Mouse (Mus musculus): Measurements from ENCODE around the gene Ldlrap1.

Gene Ldlrap1

GRCm38 (mm10) chr4:134774126-134774525, 6.3 kb upstream of the Ldlrap1 start:
- no peak for DNase-seq

DNA sequence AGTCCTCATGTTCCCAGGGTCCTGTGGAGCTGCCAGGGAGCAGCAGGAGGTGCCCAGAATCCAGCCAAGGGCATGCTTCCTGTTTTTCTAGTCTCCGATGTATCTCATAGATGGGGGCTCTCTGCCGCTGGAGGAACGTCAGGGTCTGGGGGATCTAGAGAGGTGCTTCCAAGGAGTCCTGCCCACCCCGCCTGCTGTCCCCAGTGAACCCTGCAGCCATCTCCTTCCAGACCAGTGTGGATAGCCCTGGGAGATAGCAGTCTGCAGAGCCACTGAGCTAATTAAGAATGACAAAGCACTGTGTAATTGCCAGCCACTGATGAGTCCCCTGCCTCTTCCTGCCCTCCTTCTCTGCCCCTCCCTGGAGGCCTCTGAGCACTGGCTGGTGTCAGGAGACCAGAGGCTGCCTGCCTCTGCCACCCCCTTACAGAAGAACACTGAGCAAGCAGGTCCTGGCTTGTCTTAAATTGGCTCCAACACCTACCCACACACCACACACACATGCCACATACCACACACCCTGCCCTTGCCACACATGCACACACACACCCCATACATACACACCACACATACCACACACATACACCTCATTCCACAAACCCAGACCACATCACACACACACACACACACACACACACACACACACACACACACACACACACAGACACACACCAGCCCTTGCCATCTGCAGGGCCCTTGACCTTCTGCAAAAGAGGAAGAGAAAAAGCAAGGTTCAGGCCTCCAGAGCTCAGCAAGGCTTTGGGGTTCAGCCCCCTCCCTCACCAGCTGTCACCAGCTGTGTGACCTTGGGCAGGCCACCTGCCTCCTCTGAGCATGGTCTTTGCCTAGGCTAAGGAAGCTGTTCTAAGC, 5.2 kb upstream of the Ldlrap1 start:
- no peak for DNase-seq

DNA sequence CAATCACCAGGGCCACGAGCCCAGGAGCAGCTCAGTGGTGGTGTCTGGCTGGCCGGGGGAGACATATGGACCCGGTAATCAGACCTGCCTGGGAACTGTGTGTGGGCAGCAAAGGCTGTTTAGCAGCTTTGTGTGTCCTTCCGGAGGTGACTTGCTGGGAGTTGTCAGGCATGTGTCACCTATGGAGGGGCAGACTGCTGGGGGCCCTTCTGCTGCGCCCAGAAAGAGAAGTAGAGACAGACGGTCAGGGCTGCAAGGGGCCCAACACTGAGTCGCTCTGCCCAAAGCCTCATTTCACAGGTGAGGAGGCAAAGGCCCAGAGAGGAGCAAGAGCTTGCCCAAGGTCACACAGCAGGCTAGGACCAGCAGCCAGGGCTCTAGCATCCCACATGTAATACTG, 2.1 kb upstream of the Ldlrap1 start:
- DNase-seq: no peak

- DNase-seq: no peak
These were observed 1.4 kb upstream of the Ldlrap1 start for GRCm38 (mm10) chr4:134769081-134769811.

- DNase-seq: no peak
These were observed 533 bp upstream of the Ldlrap1 start for GRCm38 (mm10) chr4:134768226-134768888.

GRCm38 (mm10) chr4:134766904-134767425, 859 bp downstream of the Ldlrap1 start:
- no peak for DNase-seq

DNA sequence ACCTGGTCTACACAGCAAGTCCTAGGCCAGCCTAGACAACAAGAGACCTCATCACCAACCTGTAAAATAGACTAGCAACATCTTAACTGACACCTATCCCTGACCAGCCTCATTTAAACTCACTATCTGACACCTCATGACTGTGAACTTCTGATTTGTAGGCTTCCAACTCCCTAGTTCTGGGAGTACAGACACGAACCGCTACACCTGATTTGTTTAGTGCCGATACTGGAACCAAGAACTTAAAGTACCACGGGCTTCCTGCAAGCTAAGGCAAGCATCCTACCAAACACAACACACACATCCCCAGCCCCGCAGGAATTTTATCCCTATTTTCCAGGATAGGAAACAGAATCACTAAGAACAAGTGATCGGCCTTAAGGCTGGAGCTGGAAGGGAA, 1.5 kb downstream of the Ldlrap1 start:
- DNase-seq: no peak

- DNase-seq: no peak
These were observed 3.5 kb downstream of the Ldlrap1 start for GRCm38 (mm10) chr4:134764333-134764732.

GRCm38 (mm10) chr4:134762360-134762759, 5.5 kb downstream of the Ldlrap1 start:
- DNase-seq: no peak

DNA sequence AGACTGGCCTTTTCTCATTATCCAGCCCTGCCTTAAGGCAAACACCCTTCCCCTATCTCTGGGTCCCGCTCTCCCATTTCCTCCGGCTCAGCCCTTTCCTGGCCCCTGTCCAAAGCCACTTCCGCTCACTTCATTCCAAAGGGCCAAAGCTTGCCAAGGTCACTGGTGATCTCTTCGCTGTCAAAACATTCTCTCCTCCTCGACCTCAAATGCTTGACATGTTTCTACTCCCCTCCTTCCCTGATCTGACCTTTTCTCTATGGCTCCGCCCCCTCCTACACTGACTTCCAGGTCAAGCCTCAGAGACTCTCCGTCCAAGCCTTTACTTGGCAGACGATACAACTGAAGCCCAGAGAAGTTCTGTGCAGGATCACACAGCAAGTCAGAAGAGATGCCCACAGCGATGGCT, 7.0 kb downstream of the Ldlrap1 start:
- no peak for DNase-seq

DNA sequence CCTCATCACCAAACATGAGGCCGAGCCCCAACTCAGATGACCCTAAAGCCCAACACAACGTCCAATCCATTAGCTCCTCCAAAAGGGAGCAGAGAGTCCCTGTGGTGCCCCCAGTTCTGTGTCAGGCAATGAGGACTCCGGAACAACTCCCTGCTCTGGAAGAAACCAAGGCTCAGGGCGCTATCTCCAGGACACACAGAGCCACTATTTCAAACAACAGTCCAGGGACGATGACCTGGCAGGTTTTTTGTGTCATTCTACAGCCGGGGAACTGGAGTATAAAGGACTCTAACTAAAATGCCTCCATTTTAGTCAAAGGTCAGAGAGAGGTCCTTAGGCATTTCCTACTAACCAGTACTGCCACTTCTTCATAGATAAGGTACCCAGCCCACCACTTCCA, 7.5 kb downstream of the Ldlrap1 start:
- DNase-seq: no peak

- DNase-seq: no peak
These were observed 8.3 kb downstream of the Ldlrap1 start for GRCm38 (mm10) chr4:134759564-134759963.

GRCm38 (mm10) chr4:134758922-134759321, 8.9 kb downstream of the Ldlrap1 start:
- no peak for DNase-seq

- no peak for DNase-seq
These were observed 9.5 kb downstream of the Ldlrap1 start for GRCm38 (mm10) chr4:134758367-134758766.

DNA sequence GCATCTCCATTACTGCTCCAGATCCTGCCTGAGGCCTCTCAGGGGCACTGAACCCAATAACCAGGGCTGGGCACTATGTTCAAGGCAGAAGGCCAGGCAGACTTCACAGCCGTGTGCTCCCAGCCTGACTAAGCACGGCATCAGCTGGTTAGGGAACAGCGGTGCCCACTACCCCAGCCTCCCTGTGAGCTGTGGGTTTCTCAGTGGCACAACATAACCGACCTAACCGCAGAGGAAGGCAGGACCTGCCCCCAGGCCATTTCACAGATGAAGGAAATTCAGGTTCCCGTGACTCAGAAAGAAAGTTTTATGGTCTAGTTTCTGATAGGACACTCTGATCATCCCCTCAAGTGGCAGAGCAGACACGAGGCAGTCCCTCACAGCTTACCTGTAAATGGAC, 10.9 kb downstream of the Ldlrap1 start:
- DNase-seq: no peak

GRCm38 (mm10) chr4:134754941-134755340, 12.9 kb downstream of the Ldlrap1 start:
- DNase-seq: no peak

DNA sequence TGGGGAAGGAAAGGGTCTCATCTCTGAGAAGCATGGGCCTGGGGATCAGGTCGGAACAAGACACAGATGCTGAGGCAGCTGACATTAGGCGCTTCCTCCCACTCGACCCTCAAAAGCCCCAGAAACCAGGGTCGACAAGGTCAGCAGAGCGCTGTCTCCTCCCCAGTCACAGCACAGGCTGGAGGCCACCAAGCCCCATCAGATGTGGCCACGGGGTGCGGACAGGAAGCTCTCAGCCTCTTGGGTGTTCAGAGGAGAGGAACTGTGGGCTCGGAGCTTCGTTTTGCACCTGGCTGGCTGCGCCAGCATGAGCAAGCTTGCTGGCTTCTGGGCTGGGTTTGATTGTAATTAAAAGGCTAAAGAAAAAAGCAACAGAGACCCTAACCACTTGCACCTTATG, 13.5 kb downstream of the Ldlrap1 start:
- DNase-seq: no peak

DNA sequence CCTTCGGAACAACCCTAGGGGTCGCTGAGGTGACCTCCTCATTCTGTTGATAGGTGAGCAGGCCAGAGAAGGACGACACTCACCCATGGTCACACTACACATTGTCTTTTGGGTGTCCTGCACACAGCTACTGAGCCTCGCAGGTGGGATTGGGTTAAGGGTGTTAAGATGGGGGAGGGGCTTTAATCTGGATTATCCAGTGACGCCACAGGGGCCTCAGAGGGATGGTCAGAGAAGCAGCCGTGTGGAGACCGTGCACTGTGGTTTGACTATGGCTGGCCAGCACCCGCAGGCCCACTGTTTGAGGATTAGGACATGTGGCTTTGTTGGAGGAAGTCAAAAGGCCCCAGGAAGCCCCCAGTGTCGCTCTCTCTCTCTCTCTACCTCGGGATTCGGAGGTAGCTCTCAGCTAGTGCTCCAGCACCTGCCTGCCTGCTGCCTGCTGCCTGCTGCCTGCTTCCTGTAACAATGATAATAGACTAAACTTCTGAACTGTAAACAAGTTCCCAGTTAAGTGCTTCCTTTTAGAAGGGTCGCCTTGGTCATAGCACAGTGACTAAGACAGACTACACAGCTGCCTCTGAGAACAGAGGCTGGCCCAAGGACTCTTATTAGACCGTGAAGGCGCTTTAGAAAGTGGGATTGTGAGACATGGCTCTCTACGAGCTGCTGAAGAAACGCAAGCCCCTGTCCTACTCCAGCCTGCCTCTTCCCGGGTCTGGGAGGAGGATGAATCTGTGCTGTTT, 14.1 kb downstream of the Ldlrap1 start:
- DNase-seq: no peak

DNA sequence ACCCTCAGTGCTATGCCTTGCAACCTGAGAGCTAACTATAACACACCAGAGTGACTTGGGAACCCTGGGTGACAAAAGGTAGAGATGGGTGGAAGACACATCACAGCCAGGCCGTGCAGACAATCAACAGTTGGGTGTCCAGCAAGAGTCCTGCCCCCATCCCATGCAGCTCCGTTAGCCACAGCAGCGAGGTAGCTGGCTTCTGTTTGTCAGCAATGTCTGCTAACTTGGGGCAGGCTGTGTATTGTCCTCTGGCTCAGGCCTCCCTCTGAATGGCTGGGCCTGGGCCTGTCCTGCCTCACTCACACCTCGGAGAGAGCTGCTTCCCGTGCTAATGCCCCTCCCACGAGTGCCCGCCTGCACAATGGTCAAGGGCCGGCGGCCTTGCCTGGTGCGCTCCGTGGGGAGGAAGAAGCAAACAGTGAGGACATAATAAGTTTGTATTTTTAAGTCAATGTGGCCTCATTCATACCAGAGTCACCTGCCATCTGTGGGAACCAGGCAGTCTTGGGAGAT, 14.9 kb downstream of the Ldlrap1 start:
- no peak for DNase-seq

- DNase-seq: no peak
These were observed 16.0 kb downstream of the Ldlrap1 start for GRCm38 (mm10) chr4:134751682-134752380.

DNA sequence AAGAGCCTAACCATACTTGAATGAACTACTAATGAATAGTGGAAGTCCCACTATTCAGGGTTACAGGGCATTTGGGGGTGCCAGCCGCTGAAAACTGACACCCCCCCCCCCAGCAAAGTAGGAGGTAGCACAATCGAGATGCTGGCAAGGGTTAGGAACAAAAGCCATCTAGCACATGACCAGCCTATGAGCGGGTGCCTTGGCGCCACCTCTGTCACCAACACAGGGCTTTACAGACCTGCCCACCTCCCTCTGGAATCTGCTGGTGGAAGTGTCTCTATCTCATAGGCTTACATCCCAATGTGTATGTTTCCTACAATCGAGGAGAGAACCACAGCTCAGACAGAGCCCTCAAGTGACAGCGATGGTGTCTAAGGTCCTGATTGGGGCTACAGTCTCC, 17.0 kb downstream of the Ldlrap1 start:
- no peak for DNase-seq

GRCm38 (mm10) chr4:134750263-134750662, 17.6 kb downstream of the Ldlrap1 start:
- DNase-seq: no peak

Measured in right cerebral cortex, adult 18-20 months (tissue).